Mouse (Mus musculus): Measurements from ENCODE around the gene Gm49384.

Gm49384 gene

DNA sequence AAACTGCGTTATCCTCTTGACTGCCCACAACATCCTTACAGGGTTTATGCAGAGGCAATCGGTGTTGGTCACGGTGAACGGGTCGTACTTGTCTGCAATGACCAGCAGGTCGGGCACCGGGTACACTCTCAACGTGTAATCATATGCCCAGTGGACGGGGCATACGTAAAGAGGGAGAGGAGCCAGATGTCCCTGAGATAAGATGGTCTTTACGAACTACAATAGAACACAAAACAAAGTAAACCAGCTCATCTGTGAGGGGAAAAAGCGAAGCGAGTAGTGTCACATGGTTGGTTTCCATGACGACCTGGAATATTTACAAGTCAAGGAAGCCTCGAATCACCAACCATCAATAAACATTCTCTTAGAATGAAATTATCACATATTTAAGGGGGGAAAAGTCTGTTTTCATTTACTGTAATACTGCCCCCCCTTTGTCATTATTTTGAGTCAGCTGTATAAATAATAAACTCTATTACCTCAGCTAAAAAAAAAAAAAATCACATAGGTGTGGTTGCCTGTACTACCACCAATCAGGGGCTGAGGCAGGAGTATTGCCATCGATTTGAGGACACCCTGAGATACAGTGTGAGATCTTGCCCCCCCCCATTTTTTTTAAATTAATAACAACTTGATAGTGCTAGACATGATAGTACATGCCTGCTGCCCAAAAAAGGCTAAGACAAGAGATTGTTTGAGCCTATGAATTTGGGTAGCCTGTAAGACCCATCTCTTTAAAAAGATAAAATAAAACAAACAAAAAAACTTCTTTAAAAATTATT lies at the start of gene Gm49384:
Gm49384 (minus strand) TSS at position 216 of the 782 bp plus-strand sequence.
- DNase-seq (ENCODE audit: low spot score in 2 of 2), result no peak

DNA sequence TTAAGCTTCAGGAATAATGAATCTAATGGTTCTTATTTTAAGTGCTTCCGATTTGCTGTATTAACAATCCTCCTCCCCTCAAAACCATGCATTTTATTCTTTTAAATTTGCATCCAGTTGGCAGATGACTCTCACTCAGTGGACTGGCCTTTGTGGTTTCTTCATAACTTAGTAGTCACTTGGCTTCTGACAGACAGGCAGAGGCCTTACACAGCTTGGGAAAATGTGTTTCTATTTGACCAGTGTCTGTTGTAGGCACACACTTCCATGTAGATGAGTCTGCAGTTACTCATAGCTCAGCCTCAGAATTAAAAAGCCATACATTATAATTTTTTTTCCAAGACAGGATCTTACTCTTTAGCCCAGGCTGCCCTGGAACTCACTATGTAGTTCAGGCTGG lies 49.7 kb upstream of the Gm49384 start:
- no peak for DNase-seq (ENCODE audit: low spot score in 2 of 2)

DNA sequence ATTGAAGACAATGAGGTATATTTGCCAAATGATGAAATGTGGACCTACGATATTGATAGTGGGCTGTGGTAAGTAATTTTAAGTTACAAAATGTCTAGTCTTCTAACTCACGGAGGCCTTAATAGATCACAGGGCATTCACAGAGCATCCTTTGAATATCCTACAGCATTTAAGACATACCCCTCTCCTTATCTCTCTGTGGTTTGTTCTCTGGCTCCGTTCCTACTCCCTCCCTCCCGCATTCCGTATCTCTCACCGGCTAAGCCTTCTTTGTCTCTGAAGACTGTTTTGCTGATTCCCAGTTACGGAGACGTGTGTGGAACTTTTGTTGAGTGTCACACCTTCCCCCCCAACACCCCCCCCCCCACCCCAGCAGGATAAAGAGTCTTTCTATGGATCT lies 46.7 kb upstream of the Gm49384 start:
- no peak for DNase-seq (ENCODE audit: low spot score in 2 of 2)

- no peak for DNase-seq (ENCODE audit: low spot score in 2 of 2)
These were observed 45.7 kb upstream of the Gm49384 start for GRCm38 (mm10) chr12:69249766-69250165.

- peak; percentile 55 to 56 for DNase-seq (ENCODE audit: low spot score in 2 of 2)
These were observed 37.8 kb upstream of the Gm49384 start for GRCm38 (mm10) chr12:69241771-69242431.

- no peak for DNase-seq (ENCODE audit: low spot score in 2 of 2)
These were observed 37.3 kb upstream of the Gm49384 start for GRCm38 (mm10) chr12:69241405-69241770.

- DNase-seq (ENCODE audit: low spot score in 2 of 2), result no peak
These were observed 36.8 kb upstream of the Gm49384 start, which contains the start of gene Klhdc1 for GRCm38 (mm10) chr12:69240876-69241275. Gene Klhdc1 (plus strand): TSS chr12:69241176.

GRCm38 (mm10) chr12:69238284-69238683 lies 34.2 kb upstream of the Gm49384 start:
- DNase-seq (ENCODE audit: low spot score in 2 of 2), result no peak

DNA sequence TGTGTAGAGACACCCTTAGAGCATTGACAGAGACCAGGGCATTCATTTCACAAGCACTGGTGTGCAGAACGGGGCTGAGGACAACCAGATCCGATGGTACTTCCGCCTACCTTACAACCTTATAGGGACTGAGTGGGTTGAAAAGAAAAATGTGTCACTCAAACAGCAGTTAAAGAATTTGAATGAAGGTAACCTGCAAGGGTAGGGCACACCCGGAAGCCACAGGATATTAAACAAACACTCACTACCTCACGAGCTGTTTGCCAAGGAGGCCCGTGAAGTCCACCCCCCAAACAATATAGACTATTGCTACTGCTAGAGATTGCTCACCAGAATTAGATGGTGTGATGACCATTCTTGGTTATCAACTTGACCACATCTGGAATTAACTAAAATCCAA lies 31.7 kb upstream of the Gm49384 start:
- no peak for DNase-seq (ENCODE audit: low spot score in 2 of 2)

DNA sequence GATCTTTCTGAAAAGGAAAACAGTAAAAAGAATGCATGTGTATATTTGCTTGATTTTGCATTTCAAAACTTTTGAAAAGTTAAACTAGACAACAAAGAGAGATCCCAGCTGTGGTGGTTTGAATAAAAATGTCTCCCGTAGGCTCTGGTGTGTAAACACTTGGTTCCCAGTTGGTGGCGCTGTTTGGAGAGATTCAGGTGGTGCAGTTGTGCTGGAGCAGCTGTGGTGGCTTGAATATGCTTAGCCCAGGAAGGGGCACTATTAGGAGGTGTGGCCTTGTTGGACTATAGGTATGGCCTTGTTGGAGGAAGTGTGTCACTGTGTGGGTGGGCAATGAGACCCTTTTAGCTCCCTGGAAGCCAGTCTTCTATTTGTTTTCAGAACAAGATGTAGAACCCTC lies 25.2 kb upstream of the Gm49384 start:
- DNase-seq (ENCODE audit: low spot score in 2 of 2), result no peak

GRCm38 (mm10) chr12:69227776-69228466 lies 23.9 kb upstream of the Gm49384 start, which contains the start of gene Pole2:
Gene Pole2 (minus strand): TSS chr12:69228195.
- peak; percentile 85 to 91 for DNase-seq (ENCODE audit: low spot score in 2 of 2)

GRCm38 (mm10) chr12:69220613-69221277 lies 16.7 kb upstream of the Gm49384 start:
- DNase-seq (ENCODE audit: low spot score in 2 of 2), result no peak

- no peak for DNase-seq (ENCODE audit: low spot score in 2 of 2)
These were observed 12.5 kb upstream of the Gm49384 start for GRCm38 (mm10) chr12:69216587-69216986.

DNA sequence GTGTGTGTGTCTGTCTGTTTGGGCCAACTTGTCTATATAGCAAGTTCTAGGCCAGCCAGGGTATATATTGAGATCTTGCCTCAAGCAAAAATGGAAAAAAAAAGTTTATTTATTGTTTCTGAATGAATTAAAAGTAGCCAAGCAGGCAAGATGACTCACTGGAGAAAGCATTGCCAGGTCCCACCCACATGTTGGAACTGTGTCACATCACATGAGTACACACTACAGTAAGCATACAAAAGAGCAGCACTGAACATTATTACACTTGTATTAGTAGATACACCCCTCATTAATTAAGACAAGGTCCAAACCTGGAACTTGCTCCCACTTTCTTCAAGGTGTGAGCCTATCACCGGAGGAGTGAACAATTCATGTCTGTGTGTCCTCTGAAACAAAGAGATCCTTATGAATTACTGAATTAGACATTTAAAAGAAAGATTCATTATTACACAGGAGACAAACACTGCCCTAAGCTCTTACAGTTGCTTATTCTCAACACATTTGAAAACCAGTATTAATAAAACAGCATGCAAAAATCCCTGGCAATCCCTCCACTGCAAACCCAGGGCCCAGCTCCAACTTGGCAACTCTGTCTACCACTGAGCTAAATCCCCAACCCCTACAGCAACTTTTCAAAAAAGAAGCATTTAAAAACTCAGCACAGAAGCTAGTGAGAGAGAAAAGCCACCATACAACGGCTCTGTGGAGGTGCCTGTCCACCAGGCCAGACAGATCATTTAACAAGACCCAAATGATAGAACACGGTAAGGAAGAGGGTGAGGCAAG lies 11.1 kb upstream of the Gm49384 start:
- DNase-seq (ENCODE audit: low spot score in 2 of 2), result peak; percentile 30 to 74

DNA sequence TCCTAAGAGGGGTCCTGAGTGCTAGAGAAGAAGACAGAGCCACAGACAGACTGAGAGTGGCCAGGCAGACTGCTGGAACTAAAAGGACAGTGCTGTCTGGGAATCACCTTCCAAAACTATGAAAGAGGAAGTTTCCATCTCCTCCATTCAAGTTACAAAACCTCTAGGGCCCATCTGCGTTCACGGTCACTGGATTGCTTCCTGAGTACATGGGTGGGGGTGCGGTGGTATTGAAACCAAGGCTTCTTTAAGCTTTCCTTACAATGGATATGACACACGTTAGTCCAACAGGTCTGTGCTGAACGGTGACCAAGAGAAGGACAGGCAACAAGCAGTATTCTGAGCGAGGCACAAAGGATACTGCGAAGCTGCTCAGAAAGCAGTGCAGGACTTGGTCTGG lies 10.3 kb upstream of the Gm49384 start:
- DNase-seq (ENCODE audit: low spot score in 2 of 2), result no peak

DNA sequence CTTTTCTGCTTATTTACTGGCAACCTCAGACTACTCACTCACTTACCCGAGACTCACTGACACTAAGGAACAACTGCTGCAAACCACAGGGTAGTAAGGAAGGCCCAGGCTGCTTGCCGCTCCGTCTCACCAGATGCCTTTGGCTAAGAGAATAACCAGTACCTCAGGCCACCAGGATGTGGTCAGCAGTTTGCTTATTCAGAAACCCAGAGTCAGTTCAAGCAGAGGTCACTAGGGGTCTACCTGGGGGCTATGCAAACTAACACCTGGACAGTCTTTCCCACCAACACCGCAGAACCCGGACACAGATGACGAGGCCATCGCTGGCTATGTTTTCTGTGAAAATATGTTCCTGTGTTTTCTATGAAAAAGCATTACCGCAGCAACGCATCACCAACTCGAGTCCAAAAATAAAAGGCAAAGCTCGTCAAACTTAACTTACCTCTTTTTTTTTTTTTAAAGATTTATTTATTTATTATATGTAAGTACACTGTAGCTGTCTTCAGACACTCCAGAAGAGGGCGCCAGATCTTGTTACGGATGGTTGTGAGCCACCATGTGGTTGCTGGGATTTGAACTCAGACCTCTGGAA lies 9.2 kb upstream of the Gm49384 start:
- no peak for DNase-seq (ENCODE audit: low spot score in 2 of 2)

DNA sequence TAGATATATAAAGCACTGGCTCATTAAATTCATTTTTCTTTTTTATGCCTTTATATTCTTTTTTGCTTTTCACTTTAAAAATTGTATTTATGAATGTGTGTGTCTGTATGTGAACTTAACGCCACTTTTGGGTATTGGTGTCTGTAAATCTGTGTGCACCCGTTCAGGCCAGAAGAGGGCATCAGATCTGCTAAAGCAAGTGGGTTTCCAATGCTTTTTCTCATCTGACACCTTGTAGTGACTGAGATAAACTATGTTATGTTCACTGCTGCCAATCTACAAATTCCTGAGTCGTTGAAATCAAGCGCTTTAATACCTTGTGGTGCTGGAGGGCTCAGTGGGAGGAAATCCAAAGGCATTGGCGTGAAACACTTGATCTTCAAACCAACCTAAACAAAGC lies 7.0 kb upstream of the Gm49384 start:
- DNase-seq (ENCODE audit: low spot score in 2 of 2), result no peak

GRCm38 (mm10) chr12:69210056-69210979 lies 6.3 kb upstream of the Gm49384 start:
- DNase-seq (ENCODE audit: low spot score in 2 of 2), result no peak

DNA sequence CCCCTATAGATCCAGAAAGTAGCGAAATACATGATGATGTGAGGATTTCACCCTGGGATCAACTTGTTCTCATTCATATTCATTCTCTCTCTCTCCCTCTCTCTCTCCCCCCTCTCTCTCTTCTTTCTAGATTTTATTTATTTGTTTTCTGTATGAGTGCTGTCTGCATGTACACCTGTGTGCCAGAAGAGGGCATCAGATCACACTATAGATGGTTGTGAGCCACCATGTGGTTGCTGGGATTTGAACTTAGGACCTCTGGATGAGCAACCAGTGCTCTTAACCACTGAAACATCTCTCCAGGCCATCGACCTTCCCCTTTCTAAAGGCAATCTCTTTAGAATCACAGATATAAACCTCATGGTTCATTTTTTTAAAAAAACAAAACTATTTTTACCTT lies 4.5 kb upstream of the Gm49384 start:
- no peak for DNase-seq (ENCODE audit: low spot score in 2 of 2)

- no peak for DNase-seq (ENCODE audit: low spot score in 2 of 2)
These were observed 3.9 kb upstream of the Gm49384 start for GRCm38 (mm10) chr12:69207926-69208325.

Measured in urinary bladder, adult 18-20 months (tissue).